Mouse (Mus musculus) ES-Bruce4 (cell line): Measurements from ENCODE around the gene Cdc14b. TPM values are rescaled to one million over a fixed set of nuclear protein-coding genes. Genes with fewer than 3 reads are reported as not detected.

Experiments
- H3K27ac ChIP-seq: 2 replicates; pipeline ENCODE4 v1.5.1; 2012; ENCODE audit warnings: low read length, inconsistent platforms; ENCODE audit not compliant: insufficient read depth
- H3K27me3 ChIP-seq: 2 replicates; pipeline ENCODE4 v1.6.1; 2012; ENCODE audit warnings: mild to moderate bottlenecking, low read length, inconsistent platforms; ENCODE audit not compliant: control insufficient read depth, poor library complexity, insufficient read depth, severe bottlenecking
- H3K36me3 ChIP-seq: 2 replicates; pipeline ENCODE4 v1.6.1; 2012; ENCODE audit warnings: inconsistent platforms, mild to moderate bottlenecking, low read length, moderate library complexity; ENCODE audit not compliant: control insufficient read depth, poor library complexity, insufficient read depth, severe bottlenecking
- H3K4me1 ChIP-seq: one replicate; pipeline ENCODE4 v1.8.1; 2011; ENCODE audit warnings: low read length; ENCODE audit not compliant: control insufficient read depth, insufficient read depth
- H3K4me3 ChIP-seq: 2 replicates; pipeline ENCODE4 v1.5.1; 2011; ENCODE audit warnings: low read depth, mild to moderate bottlenecking, low read length
- H3K9ac ChIP-seq: 2 replicates; pipeline ENCODE4 v1.6.1; 2012; ENCODE audit warnings: low read depth, mild to moderate bottlenecking, inconsistent platforms; ENCODE audit not compliant: poor library complexity, severe bottlenecking
- H3K9me3 ChIP-seq: replicated peaks from 2 replicates; pipeline ENCODE4 v1.6.1; 2012; ENCODE audit warnings: mild to moderate bottlenecking, low read length, inconsistent platforms; ENCODE audit not compliant: control insufficient read depth, poor library complexity, insufficient read depth, severe bottlenecking
- CTCF ChIP-seq: IDR thresholded peaks from one replicate; pipeline ENCODE4 v1.8.1; 2011; ENCODE audit warnings: low read depth, low read length
- EP300 ChIP-seq: IDR thresholded peaks from 2 replicates; pipeline ENCODE4 v1.6.1; 2011; ENCODE audit warnings: low read depth, low read length; ENCODE audit not compliant: insufficient read depth
- POLR2A ChIP-seq: IDR thresholded peaks from one replicate; pipeline ENCODE4 v1.8.1; 2011; ENCODE audit warnings: low read length; ENCODE audit not compliant: insufficient read depth
- polyA plus RNA-seq: library from polyadenylated mRNA; stranded (reverse); fragments of >200 nt; gene quantifications from 2 replicates; pipeline ENCODE4 v1.2.4, GENCODE M21; 2011; ENCODE audit warnings: low read depth; ENCODE audit not compliant: missing spikeins, insufficient read depth, insufficient read length

The Cdc14b gene
- polyA plus RNA-seq, 1 experiment = 30.4 TPM

DNA sequence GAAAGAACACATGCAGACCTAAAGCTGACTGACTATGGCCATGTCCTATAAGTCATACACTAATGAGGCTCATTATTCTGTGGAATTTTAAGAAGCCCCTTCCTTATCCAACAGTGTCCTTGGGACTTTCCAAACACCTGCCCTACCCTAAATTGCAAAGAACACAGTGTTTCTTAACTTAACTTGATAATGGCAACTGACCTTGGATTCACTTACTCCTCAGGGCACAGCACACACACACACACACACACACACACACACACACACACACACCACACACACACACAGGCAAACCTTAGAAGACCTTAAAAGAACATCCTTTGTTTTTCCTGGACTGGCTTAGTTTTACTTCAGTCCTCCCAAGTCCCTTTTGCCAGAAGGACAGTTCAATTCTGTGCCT is 21.4 kb downstream of the Cdc14b start:
- Histone ChIP-seq H3K9ac (no peak overlapping the region), H3K9me3 (no peaks in the 10 kb centered on the region), H3K36me3 (no peaks in the 10 kb centered on the region), H3K27me3 (no peaks in the 10 kb centered on the region), H3K27ac (no peak overlapping the region), H3K4me1 (peaks cover 1% of the 10 kb centered on the region), H3K4me3 (no peak overlapping the region)
- no peak for TF ChIP-seq POLR2A
- TF ChIP-seq EP300 = no peak
- no peak for TF ChIP-seq CTCF

GRCm38 (mm10) chr13:64252147-64252546 is 22.9 kb downstream of the Cdc14b start:
- Histone ChIP-seq H3K27ac (no peak overlapping the region), H3K27me3 (no peaks in the 10 kb centered on the region), H3K36me3 (no peaks in the 10 kb centered on the region), H3K4me3 (no peak overlapping the region), H3K9me3 (no peaks in the 10 kb centered on the region), H3K4me1 (peaks cover 1% of the 10 kb centered on the region), H3K9ac (no peak overlapping the region)
- TF ChIP-seq CTCF (no peak), EP300 (no peak), POLR2A (no peak)

GRCm38 (mm10) chr13:64250363-64250762 is 24.7 kb downstream of the Cdc14b start:
- no peak overlapping the region for H3K4me3 ChIP-seq

GRCm38 (mm10) chr13:64248775-64249524 is 26.1 kb downstream of the Cdc14b start:
- H3K27me3 ChIP-seq = no peaks in the 10 kb centered on the region
- no peak for TF ChIP-seq EP300
- peak; percentile 92 for TF ChIP-seq CTCF
- H3K27ac ChIP-seq = no peak overlapping the region
- H3K9ac ChIP-seq = peak overlapping the region; percentile 4; the same call in 1 of the 2 replicates
- no peaks in the 10 kb centered on the region for H3K9me3 ChIP-seq
- H3K4me3 ChIP-seq = peak overlapping the region; percentile 68
- H3K4me1 ChIP-seq = peaks cover 1% of the 10 kb centered on the region
- H3K36me3 ChIP-seq = no peaks in the 10 kb centered on the region

More at GRCm38 (mm10) chr13:64250363-64250762, 24.7 kb downstream of the Cdc14b start:
- no peak overlapping the region for H3K9ac ChIP-seq
- H3K9me3 ChIP-seq = no peaks in the 10 kb centered on the region
- H3K27ac ChIP-seq = no peak overlapping the region
- TF ChIP-seq CTCF (no peak), EP300 (no peak), POLR2A (no peak)
- no peaks in the 10 kb centered on the region for H3K36me3 ChIP-seq
- H3K4me1 ChIP-seq = peaks cover 1% of the 10 kb centered on the region
- no peaks in the 10 kb centered on the region for H3K27me3 ChIP-seq

GRCm38 (mm10) chr13:64248161-64248774 is 26.8 kb downstream of the Cdc14b start:
- H3K27me3 ChIP-seq = no peaks in the 10 kb centered on the region
- H3K4me3 ChIP-seq = peak overlapping the region; percentile 68
- H3K9ac ChIP-seq = peak overlapping the region; percentile 4; the same call in 1 of the 2 replicates
- H3K36me3 ChIP-seq = no peaks in the 10 kb centered on the region
- no peak overlapping the region for H3K27ac ChIP-seq
- TF ChIP-seq CTCF = no peak
- H3K9me3 ChIP-seq = no peaks in the 10 kb centered on the region
- H3K4me1 ChIP-seq = peaks cover 1% of the 10 kb centered on the region

DNA sequence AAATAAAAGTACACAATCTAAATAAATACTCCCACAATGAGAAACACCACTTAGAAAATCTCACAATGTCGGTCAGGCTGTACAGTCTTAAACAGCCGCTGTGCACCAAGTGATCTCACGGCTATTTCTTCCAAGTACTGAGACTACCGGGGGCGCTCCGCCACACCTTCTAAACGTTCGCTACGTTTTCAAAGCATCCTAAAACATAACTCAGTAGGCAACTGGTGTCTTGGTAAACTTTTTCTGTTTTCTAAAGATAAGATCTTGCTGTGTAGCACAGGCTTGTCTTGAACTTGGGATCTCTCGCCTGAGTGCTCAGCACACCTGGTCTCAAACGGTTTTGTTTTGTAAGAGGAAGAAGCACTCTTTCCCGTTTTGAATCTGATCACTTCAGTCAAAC is 29.0 kb downstream of the Cdc14b start:
- no peak for TF ChIP-seq POLR2A
- TF ChIP-seq CTCF = no peak
- no peak for TF ChIP-seq EP300
- Histone ChIP-seq H3K27me3 (no peaks in the 10 kb centered on the region), H3K4me3 (no peak overlapping the region), H3K9ac (no peak overlapping the region), H3K27ac (no peak overlapping the region), H3K4me1 (peaks cover 1% of the 10 kb centered on the region), H3K9me3 (no peaks in the 10 kb centered on the region), H3K36me3 (no peaks in the 10 kb centered on the region)
